Mouse (Mus musculus): ENCODE measurements around the gene C2cd5. TPM values are rescaled to one million over a fixed set of nuclear protein-coding genes. Genes with fewer than 3 reads are reported as not detected.

C2cd5 gene
- polyA plus RNA-seq, 1 experiment from 2014 or later = 7.9 TPM

DNA sequence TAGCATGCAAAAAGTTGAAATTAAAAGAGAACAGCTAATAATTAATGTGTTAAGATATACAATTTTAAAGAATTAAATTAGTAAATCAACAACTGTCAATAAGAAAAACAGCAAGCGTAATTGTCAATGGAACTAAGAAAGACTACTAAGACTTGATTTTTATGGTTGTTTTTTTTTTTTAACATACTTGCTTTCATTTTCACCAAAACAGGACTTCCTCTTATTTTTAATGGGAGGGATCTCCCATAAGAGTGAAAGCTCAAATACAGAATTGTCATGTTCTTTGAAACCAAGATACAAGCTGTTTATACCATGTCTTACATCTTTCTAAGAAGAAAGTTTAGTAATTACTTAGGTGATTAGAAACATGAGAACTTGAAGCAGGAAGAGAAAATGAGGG lies 26.0 kb downstream of the C2cd5 start:
- ATAC-seq (no peak), DNase-seq (no peak)
- Histone ChIP-seq H3K9ac (replicated peaks) (no peak overlapping the region), H3K36me3 (replicated peaks; ENCODE audit: insufficient read depth, low read length) (peaks cover 50% of the 10 kb centered on the region), H3K4me3 (ENCODE audit: low read depth, low read length) (no peak overlapping the region), H3K4me1 (ENCODE audit: insufficient read depth) (peaks cover 4% of the 10 kb centered on the region), H3K9me3 (ENCODE audit: low read length) (no peaks in the 10 kb centered on the region), H3K27ac (ENCODE audit: low read depth) (no peak overlapping the region), H3K4me2 (ENCODE audit: low read depth, low read length) (no peak overlapping the region), H3K27me3 (ENCODE audit: insufficient read depth, low read length) (no peaks in the 10 kb centered on the region)
- 85% methylated on average over 1 of the region's 1 CpGs for WGBS (ENCODE audit: insufficient replicate concordance)
- TF ChIP-seq EP300 (IDR thresholded peaks at IDR 0.05; ENCODE audit: low read depth) (no peak), CTCF (IDR thresholded peaks at IDR 0.05; ENCODE audit: low read depth) (no peak)

DNA sequence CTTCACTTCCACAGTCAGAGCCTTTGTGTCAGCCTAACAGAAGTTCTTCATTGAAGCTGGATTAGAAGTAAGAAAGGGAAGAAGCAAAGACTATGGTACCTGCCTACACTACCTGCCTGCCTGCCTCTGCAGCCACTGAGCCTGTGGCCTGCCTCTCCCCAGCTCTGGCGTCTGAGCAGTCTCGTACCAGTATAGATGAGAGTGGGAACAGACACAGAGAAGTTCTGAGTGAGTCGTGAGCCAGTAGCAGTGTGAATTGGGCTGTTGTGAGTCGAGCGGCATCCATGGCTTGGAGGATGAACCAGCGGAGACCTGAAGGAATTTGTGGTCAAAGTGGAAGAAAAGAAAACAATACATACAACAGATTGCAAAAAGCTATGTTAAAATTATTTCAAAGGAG lies 26.5 kb downstream of the C2cd5 start:
- Histone ChIP-seq H3K9ac (replicated peaks) (no peak overlapping the region), H3K4me2 (ENCODE audit: low read depth, low read length) (no peak overlapping the region), H3K4me1 (ENCODE audit: insufficient read depth) (peaks cover 8% of the 10 kb centered on the region), H3K9me3 (ENCODE audit: low read length) (no peaks in the 10 kb centered on the region), H3K36me3 (replicated peaks; ENCODE audit: insufficient read depth, low read length) (peaks cover 46% of the 10 kb centered on the region), H3K27me3 (ENCODE audit: insufficient read depth, low read length) (no peaks in the 10 kb centered on the region), H3K27ac (ENCODE audit: low read depth) (peak overlapping the region; percentile 40; the same call in 1 of the 2 replicates), H3K4me3 (ENCODE audit: low read depth, low read length) (no peak overlapping the region)
- no peak for TF ChIP-seq EP300 (IDR thresholded peaks at IDR 0.05; ENCODE audit: low read depth)
- TF ChIP-seq CTCF (IDR thresholded peaks at IDR 0.05; ENCODE audit: low read depth) = no peak
- DNase-seq (no peak), ATAC-seq (no peak)
- WGBS (ENCODE audit: insufficient replicate concordance) = 87% methylated on average over 6 of the region's 6 CpGs

DNA sequence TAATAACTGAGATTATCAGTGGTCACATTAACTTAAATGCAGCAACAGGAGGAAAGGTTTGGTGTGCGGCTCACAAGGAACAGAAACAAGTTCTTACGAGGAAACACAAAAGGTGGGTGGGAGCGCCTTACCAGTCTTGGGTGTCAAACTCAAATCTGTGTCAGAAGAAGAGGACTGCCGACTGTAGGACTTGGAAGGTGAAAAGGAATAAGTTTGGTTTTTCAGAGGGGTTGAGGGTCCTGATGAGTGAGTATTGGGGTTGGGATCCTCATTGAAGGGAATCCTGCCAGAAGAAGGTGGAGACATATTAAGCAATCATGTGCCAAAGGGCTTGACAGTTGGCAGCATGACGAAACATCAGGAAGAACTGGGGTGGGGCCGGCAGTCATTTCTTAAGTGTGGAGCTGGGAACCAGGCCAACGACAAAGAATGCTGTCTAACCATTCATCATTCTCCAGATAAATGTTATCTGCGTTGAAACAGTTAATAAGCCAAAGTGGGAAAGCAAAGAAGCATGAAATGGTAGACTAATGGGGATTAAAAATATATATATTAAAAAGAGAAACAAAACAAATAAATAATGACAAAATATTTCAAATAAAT lies 27.4 kb downstream of the C2cd5 start:
- DNase-seq = peak; percentile 32

DNA sequence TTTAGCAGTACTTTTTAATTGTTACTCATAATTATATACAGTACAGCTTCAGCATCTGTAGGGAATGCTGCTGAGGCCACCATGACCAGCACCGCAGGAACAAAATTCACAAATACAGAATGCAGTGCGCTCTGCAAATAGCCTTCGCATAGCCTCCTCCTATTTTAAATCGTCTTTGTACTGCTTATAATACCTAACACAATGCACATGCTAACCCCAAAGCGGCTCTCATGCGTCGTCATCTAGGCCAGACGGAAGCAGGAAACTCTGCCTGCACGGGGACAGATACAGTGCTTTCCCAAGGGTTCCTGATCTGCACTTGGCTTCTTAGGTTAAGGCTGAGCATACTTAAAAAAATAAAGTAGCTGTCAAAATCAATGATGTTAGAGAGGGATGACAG lies 29.2 kb downstream of the C2cd5 start:
- H3K4me3 ChIP-seq (ENCODE audit: low read depth, low read length) = no peak overlapping the region
- ATAC-seq = no peak
- no peak for DNase-seq
- 77% methylated on average over 9 of the region's 9 CpGs for WGBS (ENCODE audit: insufficient replicate concordance)
- H3K27ac ChIP-seq (ENCODE audit: low read depth) = no peak overlapping the region
- no peak overlapping the region for H3K9ac ChIP-seq (replicated peaks)
- TF ChIP-seq CTCF (IDR thresholded peaks at IDR 0.05; ENCODE audit: low read depth) (no peak), EP300 (IDR thresholded peaks at IDR 0.05; ENCODE audit: low read depth) (no peak)
- H3K36me3 ChIP-seq (replicated peaks; ENCODE audit: insufficient read depth, low read length) = peaks cover 30% of the 10 kb centered on the region
- peaks cover 15% of the 10 kb centered on the region for H3K4me1 ChIP-seq (ENCODE audit: insufficient read depth)
- H3K4me2 ChIP-seq (ENCODE audit: low read depth, low read length) = no peak overlapping the region
- H3K27me3 ChIP-seq (ENCODE audit: insufficient read depth, low read length) = no peaks in the 10 kb centered on the region
- no peaks in the 10 kb centered on the region for H3K9me3 ChIP-seq (ENCODE audit: low read length)

More for the DNA sequence above, 27.4 kb downstream of the C2cd5 start:
- H3K4me3 ChIP-seq (ENCODE audit: low read depth, low read length) = no peak overlapping the region
- H3K4me1 ChIP-seq (ENCODE audit: insufficient read depth) = peaks cover 11% of the 10 kb centered on the region
- H3K9me3 ChIP-seq (ENCODE audit: low read length) = no peaks in the 10 kb centered on the region
- no peak overlapping the region for H3K4me2 ChIP-seq (ENCODE audit: low read depth, low read length)
- no peak overlapping the region; the same call in 1 of the 2 replicates for H3K27ac ChIP-seq (ENCODE audit: low read depth)
- H3K36me3 ChIP-seq (replicated peaks; ENCODE audit: insufficient read depth, low read length) = peaks cover 37% of the 10 kb centered on the region
- H3K9ac ChIP-seq (replicated peaks) = no peak overlapping the region
- 60% methylated on average over 8 of the region's 8 CpGs for WGBS (ENCODE audit: insufficient replicate concordance)
- no peak for TF ChIP-seq CTCF (IDR thresholded peaks at IDR 0.05; ENCODE audit: low read depth)
- peak; percentile 28; the same call in 1 of the 2 replicates for TF ChIP-seq EP300 (IDR thresholded peaks at IDR 0.05; ENCODE audit: low read depth)
- H3K27me3 ChIP-seq (ENCODE audit: insufficient read depth, low read length) = no peaks in the 10 kb centered on the region
- ATAC-seq = no peak

DNA sequence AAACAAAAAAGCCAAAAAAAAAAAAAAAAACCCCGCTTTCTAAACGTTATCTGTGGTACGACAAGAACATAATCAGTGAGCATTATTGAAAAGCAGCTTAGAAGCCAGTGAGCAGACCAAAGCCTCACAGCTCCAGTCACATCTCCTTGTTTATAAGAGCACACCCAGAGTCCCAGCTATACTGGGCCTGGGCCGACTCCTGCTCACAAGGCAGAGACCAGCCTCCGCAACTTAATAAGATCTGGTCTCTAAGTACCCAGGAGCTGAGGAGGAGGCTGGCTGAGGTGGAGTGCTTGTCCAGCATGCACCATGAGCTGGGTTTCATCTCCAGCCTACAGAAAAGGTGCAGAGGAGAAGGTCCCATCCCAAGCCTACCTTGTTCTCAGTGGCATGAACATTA lies 29.9 kb downstream of the C2cd5 start:
- Histone ChIP-seq H3K4me1 (ENCODE audit: insufficient read depth) (peaks cover 15% of the 10 kb centered on the region), H3K27ac (ENCODE audit: low read depth) (no peak overlapping the region), H3K4me2 (ENCODE audit: low read depth, low read length) (no peak overlapping the region), H3K9me3 (ENCODE audit: low read length) (no peaks in the 10 kb centered on the region), H3K36me3 (replicated peaks; ENCODE audit: insufficient read depth, low read length) (peaks cover 28% of the 10 kb centered on the region), H3K4me3 (ENCODE audit: low read depth, low read length) (no peak overlapping the region), H3K27me3 (ENCODE audit: insufficient read depth, low read length) (no peaks in the 10 kb centered on the region), H3K9ac (replicated peaks) (no peak overlapping the region)
- WGBS (ENCODE audit: insufficient replicate concordance) = 71% methylated on average over 5 of the region's 5 CpGs
- ATAC-seq = no peak
- no peak for DNase-seq
- TF ChIP-seq CTCF (IDR thresholded peaks at IDR 0.05; ENCODE audit: low read depth) (no peak), EP300 (IDR thresholded peaks at IDR 0.05; ENCODE audit: low read depth) (no peak)

DNA sequence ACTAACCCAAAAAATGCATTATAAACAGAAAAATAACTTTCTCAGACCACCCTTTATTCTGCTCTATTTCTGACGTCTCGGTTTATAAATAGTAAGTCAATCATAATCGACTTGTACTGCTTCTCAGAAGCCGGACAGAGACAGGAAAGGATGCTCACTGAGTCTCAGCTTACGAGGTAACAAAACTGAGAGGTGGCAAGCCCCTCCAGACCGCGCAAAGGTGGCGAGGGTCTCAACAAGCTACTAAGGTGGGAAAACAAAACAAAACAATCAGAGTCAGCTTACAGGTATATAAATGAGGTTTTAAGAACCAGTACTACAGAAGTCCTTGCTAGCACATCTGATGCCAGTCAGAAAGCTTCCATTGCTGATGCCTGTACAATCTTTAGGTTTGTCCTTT lies 30.3 kb downstream of the C2cd5 start:
- ATAC-seq = no peak
- H3K36me3 ChIP-seq (replicated peaks; ENCODE audit: insufficient read depth, low read length) = peaks cover 27% of the 10 kb centered on the region
- no peak overlapping the region for H3K4me3 ChIP-seq (ENCODE audit: low read depth, low read length)
- H3K4me2 ChIP-seq (ENCODE audit: low read depth, low read length) = no peak overlapping the region
- WGBS (ENCODE audit: insufficient replicate concordance) = 88% methylated on average over 8 of the region's 8 CpGs
- no peaks in the 10 kb centered on the region for H3K9me3 ChIP-seq (ENCODE audit: low read length)
- no peak overlapping the region for H3K27ac ChIP-seq (ENCODE audit: low read depth)
- peaks cover 15% of the 10 kb centered on the region for H3K4me1 ChIP-seq (ENCODE audit: insufficient read depth)
- no peak for TF ChIP-seq CTCF (IDR thresholded peaks at IDR 0.05; ENCODE audit: low read depth)
- no peak for TF ChIP-seq EP300 (IDR thresholded peaks at IDR 0.05; ENCODE audit: low read depth)
- DNase-seq = no peak
- H3K27me3 ChIP-seq (ENCODE audit: insufficient read depth, low read length) = no peaks in the 10 kb centered on the region
- no peak overlapping the region for H3K9ac ChIP-seq (replicated peaks)

Data from liver, postnatal 0 days (tissue).